Mouse (Mus musculus) cerebellum, postnatal 25 days (tissue): ENCODE data around the gene Acoxl.

Experiments
- DNase-seq, 2 experiments: peaks; one replicate each; pipeline ENCODE4 v3.0.0; 2021; ENCODE audit warnings: mixed read lengths in 2 of 2

The Acoxl gene

DNA sequence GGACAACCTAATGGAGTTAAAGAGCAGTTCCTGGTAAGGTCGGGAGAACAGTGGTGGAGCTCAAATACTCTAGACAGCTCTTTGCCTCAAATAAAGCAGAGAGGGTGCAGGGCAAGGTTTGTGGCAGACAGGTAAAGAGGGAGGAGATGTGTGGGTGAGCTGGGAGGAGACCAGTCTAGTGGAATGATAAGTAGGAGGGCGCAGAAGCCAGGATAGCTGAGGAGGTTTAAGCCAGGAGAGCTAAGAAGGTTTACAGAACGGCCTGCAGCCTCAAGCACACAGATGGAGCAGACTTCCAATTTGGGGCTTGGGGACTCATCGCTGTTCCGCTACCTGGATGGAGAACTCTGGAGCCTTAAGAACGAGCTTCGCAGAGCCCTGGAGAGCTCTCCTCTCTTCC lies at the start of gene Acoxl:
Acoxl (plus strand) TSS at position 301 of the 400 bp plus-strand sequence.
- DNase-seq, result no peak

DNA sequence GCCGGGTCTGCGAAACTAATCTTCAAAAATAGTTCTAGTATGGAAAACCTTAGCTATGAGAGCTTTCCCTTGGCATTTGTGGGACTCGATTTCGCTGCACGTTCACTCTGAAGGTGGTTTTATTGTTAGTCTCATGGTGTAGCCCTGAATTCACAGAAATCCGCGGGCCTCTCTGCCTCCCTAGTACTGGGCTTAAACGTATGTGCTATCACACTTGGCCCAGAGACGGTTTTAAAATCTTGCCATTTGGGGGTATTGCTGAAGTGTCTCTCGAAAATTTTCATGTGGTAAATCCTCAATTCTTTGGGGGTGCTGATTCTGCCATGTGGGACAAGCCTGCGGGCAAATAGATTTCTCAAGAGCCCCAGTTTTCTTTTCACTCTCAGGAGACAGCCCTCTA lies 49.5 kb upstream of the Acoxl start:
- DNase-seq, result no peak

DNA sequence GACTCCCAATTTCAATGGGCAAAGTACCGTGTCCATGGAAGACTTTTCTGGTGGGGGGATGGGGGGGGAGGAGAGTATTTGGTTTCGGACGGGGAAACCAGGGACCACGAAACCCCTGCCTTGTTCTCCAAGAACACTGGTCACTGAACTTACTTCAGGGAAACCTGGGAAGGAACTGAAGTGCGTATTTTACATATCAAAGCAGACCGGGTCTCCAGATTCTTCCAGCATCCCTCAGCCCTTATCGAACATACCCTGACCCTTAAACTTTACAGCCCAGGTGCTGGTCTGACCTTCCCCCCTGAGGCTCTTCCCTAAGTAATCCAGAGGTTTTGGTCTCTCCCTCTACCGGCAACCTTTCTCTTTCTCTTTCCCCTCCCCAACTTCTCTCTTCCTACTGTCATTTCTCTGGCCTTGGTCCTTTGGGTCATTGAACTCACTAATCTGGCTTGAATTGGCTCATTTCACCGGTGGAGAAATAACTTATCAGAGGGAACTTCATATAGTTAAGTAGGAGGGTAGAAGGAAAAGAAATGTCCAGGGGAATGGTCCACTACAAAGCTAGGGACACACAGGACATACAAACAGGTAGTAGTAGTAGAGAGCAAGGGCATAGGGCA lies 48.9 kb upstream of the Acoxl start:
- no peak for DNase-seq

DNA sequence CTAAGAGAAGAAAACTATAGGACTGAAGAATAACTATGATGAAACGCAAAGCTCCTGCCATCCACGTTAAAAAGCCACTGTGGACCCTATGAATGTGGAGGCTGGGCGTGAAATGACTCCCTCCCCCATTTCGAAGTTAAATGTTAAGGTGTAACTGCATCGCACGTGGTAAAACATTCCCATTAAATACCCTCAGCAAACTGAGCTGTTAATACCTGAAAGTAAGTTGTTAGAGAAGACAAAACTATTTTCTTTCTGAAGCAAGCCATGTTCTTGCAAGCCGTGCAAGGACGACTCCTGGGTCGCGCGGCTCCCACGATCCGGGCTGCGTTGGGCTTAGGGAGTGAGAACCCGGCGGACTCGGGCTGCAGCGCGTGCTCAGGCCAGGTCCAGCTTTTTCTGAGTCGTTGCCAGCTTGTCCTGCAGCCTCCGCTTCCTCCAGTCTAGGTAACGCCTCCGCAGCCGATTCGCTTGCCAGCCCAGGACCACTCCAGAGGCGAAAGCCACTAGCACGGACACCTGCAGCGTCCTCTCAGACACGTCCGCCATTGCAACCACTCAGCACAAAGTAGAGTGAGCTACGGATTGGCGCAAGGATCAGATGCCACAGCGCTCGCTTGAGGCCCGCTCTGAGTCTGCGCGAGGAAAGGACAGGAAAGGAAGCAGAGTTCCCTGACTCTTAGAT lies 46.6 kb upstream of the Acoxl start, which contains the start of gene Mtln:
Mtln (minus strand) TSS at position 570 of the 685 bp plus-strand sequence.
- peak; percentile 94 to 95 for DNase-seq

DNA sequence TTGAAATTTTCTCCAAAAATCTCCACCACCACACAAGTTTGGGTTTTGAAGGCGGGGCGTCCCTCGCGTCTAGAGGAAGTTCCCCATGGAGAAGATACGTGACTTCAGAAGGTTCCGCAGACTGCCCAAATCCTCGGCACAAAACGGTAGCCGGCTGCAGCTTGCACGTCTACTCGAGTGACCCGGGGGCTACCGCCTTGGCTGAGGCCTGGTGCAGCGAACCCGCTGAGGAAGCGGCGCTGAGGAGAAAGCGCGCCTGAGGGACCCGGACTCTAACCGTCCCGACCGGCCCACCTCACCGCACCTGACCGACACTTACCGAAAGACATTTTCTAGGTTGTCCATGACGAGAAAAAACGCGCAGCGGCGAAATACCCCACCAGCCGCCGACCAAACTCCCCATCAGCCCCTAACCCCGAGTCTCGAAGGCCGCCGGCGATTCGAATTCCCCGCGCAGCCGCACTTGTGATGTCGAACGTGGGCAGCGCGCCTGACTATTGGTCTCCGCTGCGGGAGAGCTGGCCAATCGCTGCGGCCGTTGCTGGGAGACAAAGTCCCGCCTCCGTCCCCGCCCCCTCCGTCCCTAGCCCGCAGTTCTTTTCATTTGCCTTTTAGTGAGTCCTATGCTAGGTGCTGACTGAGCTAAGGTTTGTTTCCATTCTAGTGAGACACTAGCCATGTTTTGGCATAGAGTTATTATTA lies 7.1 kb upstream of the Acoxl start, which contains the start of gene Bub1:
Bub1 (minus strand) TSS at position 465 of the 702 bp plus-strand sequence.
- peak; percentile 95 to 99 for DNase-seq

DNA sequence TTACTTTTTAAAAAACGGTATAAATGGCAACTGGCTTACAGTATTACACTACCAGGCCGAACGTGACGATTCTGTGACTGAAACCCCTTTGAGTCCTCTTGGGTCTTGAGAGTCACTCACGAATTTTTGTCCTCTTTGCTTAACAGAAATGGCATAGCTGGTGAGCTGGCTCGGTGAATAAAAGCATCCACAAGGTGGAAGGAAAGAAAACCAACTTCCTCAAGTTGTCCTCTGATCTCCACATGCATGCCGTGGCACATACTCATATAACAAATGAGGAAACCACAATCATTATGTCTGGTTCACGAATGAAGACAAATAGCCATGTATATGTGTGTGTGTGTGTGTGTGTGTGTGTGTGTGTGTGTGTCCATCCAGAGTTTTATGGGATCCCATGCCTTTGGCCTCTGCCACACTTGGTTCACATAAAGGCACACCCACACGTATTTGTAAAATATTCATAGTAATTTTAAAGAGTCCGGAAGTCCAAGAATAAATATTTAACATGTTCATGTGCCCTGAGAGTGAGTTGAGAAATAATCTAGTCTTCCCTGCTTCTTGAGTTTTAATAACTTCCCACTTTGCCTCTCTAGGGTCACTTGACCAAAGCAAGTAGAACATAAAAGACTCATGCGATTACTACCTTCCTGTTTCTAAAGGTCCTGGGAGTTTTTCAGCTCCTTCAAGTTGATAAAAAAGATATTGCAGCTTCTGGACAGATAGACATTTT lies 6.4 kb upstream of the Acoxl start:
- no peak for DNase-seq

DNA sequence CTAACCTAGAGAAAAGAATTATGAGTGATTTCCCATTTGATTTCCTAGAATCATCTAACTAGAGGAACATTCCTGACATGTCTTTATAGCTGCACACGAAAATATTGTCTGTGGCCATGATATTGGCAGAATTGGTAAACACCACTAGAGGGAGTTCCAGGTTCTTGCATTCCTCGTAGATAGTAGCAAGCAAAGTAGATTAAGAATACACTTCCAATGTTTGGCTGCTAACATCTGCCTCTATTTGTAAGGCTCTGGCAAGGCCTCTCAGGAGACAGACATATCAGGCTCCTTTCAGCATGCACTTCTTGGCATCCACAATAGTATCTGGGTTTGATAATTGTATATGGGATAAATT lies 5.9 kb upstream of the Acoxl start:
- no peak for DNase-seq

DNA sequence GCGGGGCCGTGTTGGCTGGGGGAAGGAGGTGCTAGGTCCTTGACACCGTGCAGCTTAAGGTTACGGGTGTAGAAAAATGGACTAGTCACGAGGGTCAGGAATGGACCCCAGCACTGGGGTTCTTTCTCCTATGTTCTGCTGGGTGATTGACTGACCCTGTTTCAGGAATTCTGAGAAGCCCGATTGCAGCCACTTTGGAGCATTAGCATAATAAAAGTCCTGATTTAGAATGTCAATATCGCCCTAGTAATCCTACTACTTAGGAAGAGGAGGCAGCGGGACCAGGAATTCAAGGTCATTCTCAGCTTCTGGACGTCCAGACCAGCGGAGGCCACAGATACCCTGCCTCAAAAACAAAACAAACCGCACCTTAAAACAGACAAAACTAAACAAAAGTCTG lies 749 bp downstream of the Acoxl start:
- no peak for DNase-seq

DNA sequence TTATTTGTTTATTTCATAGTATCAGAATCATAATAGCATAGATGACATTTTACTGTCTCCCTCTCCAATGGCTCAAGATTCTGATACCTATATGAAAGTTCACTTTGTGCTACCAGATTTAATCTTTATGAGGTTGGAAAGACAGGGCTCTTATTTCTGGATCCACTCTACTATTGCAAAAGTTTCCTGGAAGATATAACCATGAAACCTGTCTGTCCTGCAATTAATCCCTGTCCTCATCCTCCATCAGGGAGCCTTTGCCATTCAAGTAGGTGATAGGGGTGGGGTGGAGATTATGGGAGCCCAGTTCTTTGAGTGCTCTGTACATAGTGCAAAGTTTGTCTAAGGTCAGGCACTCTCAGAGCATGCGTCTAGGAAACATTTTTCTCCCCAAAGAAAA lies 2.7 kb downstream of the Acoxl start:
- DNase-seq, result no peak

DNA sequence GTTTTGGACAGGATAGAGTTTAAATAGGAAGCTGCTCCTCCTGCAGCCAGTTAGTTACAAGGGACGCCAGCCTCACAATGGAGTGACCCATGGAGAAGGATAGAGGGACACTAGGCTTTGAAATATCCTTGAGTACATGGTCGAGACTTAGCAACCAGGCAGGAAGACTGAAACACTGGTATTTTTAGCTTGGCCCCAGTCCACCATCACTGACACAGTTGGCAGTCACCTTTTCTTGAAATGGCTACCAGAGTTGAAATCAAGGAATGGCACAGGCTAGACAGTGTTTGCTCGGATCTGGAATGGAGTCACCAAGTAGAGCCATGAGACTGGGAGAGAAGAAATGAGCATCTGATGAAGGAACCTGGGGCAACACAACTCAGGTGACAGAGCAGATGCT lies 3.7 kb downstream of the Acoxl start:
- DNase-seq, result no peak

DNA sequence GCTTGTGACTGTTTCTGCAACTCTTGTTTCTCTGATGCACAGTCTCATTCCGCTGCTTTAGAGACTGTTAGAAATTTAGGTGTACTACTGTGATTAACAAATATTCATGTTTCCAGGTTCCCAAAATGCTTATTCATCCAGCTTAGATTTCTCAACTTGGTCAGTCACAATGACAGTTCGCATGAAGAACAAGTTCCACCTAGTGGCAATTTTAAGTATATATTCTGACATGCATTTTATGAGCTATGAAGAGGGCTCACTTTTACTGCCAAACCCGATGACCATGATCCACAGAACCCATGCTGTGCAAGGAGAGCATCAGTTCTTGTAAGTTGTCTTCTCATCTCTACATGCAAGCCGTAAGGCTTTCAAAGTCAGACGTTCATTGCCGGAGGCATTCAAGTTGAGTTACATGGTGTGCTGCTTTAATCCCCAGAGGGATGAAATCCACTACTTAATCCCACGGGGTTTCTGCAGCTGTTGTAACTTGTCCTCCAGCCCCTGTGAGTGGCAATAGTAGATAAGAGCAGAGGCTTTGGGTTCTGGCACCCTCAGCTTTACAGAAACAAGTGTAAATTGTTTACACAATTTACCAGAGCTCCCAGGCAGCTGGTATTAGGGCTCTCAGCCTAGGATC lies 6.8 kb downstream of the Acoxl start:
- peak; percentile 16 for DNase-seq

DNA sequence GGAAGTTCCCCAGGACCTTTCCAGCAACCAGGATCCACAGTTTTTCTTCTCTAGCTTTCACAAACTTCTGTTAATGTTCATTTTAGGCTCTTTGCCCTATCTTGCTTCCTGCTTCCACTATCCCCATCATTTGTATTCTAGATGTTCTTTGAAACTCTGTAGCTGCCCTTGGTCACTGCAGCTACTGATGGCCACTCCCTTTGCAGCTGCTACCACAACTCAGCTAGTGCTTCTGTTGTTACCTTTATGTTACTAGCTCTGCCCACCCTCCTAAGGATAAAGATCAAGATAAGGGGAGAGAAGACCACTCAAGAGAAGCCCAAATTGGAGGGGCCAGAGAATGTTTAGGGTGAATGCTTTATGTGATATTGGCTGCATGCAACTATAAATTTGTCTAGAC lies 7.3 kb downstream of the Acoxl start:
- no peak for DNase-seq

DNA sequence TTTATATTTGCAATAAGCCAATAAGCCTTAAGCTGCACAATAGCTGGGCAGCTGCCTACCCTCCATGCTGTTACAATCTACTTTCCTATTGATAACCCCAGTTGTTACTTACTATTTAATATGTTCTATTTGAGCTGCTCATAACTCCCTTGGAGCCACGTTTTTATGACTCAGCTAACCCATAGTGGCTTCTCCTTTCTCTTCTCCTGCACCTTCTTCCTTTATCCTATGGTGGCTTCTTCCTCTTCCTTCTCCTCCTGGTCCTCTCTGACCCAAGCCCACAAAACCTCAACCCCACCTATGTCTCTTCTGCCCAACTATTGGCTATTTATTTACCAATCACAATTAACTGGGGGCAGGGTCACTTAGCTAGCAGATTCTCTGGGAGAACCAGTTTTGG lies 7.9 kb downstream of the Acoxl start:
- no peak for DNase-seq

DNA sequence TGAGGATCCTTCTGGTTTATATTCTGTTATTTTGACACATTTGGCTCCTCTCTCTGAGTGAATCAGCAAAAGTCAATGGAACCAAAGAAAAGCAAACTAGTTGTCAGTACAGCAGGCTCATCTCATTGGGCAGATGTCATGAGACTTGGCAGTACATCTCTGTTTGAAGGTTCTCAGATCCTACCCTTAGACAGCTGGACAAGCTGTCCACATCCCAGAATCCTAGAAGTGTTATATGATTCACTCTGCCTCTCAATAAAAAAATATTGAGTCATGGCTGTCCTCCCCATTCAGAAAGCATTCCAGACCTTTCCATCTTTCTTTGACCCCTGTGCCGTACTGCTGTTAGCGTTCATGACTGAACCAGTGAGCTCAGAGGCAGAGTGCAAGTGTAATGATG lies 11.7 kb downstream of the Acoxl start:
- DNase-seq, result no peak

DNA sequence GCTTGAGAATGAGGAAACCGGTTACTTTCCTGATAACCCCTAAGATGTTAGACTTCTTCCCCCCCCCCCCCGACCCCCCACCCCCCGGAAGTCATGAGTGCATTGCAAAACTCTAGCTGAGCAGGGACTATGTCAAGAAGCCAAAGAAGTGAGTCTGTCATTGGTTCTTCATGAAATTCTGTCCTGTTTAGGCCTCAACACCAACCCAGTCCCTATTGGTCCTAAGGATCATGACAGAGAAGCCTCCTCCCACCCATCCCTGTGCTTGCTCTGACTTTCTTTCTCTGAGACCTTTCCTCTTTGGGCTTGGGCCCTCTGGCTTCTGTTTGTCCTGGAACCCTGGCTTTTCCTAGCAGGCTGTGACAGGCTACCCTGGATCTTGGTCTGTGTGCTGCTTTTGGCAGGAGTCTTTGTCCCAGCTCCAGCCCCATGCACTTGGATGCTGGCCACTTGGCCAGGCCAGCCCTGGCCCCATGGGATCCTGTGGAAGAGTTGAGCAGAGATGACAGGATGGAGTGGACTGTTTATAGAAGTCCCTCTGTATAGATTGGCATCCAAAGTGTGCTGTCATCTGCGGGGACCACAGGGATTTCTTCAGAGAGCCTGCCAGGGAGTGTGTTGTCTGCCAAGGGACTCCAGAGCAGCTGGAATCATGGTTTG lies 15.8 kb downstream of the Acoxl start:
- peak; percentile 93 for DNase-seq

DNA sequence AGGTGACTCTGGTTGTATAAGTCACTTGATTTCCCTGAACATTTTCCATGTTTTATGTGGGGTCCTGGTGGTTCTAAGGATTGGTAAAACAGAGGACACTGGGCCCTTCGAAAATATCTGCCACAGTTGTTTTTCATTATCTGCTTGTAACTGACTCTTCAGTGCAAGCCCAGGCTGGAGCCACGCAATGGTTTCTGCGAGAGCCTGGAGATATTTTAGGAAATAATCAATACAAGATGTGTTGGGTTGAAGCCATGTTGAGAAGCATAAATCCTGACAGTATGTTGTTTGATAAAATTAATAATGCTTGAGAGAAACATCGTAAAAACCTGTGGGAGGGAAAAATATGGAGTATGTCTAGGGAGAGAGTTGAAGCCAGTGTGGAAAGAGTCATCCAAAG lies 25.7 kb downstream of the Acoxl start:
- no peak for DNase-seq

DNA sequence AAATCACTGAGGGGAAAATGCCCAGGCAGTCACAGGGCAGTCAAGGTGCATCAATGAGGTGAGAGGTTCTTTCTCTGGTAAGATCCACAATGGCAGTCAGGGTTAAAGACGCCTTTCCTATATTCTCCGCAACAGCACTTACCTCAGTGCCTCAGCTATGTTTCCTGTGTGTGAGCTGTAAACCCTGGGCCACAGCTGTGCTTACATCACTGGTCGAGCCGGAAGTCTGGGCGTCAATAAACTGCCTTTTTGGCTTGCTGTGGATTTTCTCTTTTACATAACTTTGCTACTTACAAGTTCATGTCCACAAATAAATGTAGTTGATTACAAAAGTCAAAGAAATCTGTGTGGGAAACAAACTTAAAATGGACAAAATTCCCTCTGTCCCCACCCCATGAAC lies 42.4 kb downstream of the Acoxl start:
- DNase-seq, result no peak

DNA sequence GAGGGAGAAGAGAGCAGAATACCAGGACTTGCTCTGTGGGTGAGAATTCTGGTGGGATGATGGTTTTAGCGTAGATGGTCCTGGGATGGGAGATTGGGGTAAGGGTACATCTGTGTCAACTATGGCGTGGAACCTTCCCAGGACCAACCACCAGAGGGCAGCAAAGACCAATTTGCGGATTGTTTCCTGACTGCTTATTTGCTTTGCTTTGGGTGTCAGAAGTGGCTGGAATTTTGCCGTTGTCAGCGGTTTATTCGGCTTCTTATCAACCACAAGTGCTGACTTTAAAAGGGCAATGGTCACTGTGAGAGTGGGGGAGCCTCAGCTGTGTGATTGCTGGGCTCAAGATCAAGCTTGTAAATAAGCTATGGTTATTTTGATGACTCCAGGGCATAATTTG lies 50.8 kb downstream of the Acoxl start:
- DNase-seq, result peak; percentile 90 to 92

DNA sequence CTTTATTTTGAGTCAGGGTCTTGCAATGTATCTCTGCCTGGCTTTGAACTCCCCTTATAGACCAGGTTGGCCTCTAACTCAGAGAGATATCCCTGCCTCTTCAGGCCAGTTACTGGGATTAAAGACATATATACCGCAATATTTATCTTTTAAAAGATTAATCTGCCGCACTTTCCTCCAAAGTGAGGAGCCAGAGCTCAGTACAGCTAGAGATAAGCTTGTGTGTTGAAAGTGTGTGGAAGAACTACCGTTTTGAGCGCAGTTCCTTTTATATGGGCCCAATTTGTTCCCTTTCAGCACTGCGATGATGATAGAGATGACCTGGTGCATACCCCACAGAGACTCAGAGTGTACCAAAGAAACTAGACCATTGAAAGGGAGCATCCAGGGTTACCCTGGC lies 51.3 kb downstream of the Acoxl start:
- DNase-seq, result no peak

DNA sequence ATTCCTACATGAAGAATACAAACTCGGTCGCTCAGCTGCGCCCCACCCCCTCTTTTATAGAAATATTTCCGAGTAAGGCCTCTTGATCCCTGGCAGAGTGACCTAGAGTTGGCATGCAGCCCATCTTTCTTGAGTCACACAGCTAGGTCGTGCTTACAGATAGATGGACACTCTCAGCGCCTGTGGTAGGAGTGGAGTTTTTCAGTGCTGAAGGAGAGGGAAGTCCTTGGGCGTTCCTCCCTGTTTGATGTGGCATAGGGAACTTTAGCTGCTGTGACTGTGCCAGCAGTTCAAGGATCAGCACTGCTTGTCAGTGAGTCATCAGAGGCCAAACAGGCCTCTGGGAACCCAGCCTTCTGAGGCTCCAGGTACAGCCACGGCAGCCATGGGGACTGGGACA lies 51.9 kb downstream of the Acoxl start:
- peak; percentile 14 to 30 for DNase-seq

DNA sequence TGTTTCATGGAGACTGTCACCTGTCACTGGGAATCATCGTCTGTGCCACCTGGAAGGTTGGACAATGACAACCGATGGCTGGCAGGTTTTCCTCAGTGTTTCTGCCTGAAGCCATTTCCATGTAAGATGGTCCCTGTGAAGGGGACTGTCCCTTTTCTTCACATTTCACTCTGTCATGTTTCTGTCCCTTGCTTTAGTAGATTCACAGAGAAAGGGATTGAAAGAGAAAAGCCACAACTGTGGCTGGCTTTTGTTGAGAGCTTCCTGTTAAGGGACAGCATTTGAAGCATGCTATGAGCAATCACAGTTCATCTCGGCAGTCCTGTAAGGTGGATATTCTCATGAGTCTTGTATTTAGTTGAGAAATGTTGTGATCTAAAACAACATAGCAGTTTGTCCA lies 52.4 kb downstream of the Acoxl start:
- no peak for DNase-seq

DNA sequence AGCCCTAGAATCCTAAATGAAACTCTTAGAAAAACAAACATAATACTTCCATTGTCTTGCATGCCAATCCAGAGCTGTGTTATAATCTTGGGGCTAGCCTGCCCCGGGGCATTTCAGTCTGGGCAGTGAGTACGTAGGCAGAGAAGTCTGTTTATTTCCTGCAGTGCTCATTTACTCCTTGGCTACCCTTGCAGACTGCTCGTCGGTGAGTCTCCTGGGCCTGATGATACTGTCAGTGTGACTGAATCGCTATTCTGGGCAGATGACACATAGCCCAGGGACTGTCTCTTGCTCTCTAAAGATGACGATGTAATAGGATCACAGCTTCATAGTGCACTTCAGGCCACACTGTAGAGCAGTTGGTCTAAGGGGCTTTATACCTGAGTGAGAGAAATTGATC lies 56.2 kb downstream of the Acoxl start:
- peak in 1 of 2 experiments; percentile 10 for DNase-seq
